Mouse (Mus musculus) heart, postnatal 25 days (tissue): Measurements from ENCODE around the gene Dnah12. TPM values are rescaled to one million over a fixed set of nuclear protein-coding genes. Genes with fewer than 3 reads are reported as not detected.
"Not testable (repeated sequence)": the region's sequence is repeated elsewhere in the genome, so short reads cannot be mapped to it uniquely, and the experiment has no call there.

ENCODE experiments used
- DNase-seq: peaks from one replicate; pipeline ENCODE4 v3.0.0; 2022; ENCODE audit warnings: low spot score
- intact Hi-C: fragments of 180-260 bp; cut with DNase I; formaldehyde crosslinking; loops from one replicate; pipeline ENCODE4 v1.15.1; 2025
- total RNA-seq, 2 experiments: library from RNA; stranded (reverse); gene quantifications; 2 replicates each; pipeline ENCODE4 v1.2.3; 2021

The Dnah12 gene
- total RNA-seq, result under 1 TPM; 0.03 to 0.06 TPM

DNA sequence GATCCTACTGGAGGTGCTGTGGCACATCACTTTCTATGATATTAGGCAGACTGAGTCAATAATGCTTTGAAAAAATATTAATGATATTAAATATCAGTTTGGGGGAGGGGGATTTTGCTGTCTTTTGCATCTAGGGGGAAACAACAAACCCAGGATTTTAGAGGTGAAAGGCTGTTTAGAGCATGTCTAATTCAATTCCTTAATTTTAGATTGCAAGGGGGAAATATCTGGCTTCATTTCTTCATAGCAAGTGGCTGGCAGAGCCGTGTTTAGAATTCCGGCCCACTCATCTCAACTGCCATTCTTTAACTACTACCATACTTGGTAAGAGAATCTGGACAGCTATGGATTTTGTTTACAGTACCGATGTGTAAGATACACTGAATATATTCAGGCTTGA lies at the start of gene Dnah12:
Gene Dnah12 (plus strand): TSS at position 301 of the 400 bp plus-strand sequence.
- no peak for DNase-seq
- intact Hi-C loops, result no loop called here

DNA sequence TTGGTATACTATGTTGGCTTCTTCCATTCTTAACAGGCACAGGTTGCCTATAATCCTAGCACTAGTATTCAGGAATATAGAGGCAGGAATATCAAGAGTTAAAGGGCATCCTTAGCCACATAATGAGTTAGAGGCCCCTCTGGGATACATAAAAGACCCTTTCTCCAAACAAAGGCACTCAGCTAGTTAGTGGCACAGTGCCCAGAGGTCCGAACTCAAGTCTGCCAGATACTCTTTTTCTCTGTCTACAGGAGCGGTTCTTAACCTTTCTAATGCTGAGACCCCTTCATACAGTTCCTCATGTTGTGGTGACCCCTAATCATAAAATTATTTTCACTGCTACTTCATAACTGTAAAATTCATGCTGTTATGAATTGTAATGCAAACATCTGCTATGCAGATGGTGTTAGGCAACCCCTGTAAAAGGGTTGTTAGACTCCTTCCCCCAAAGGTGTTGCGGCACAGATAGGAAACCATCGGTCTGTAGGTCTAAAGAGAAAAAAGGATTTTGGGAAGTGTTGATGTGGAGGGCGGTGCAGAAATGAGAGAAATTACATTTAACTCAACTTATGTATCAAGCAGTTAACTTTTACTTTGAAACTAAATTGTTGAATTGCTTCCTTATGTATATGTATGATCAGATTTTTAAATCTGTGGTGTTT lies 47.0 kb upstream of the Dnah12 start:
- no peak for DNase-seq
- intact Hi-C loops, result no loop called here

DNA sequence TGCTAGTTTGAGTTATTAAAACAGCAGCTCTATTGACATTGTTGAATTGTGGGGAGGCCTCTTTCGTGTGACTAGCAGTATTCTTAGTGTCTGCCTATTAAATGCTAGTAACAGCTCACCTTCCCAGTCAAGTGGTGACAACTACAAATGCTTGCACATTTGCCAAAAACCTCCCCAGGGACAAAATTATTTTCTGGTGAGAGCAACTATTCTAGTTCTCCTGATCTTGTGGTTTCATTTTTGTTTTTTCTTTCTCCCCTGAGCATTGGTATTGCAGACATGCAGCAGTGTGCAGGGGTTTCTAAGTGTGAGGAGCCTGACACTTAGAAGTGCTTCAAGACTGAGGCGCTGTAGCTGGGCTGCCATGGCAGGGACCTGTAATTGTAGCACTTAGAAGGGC lies 45.3 kb upstream of the Dnah12 start:
- no peak for DNase-seq
- intact Hi-C loops, result no loop called here

DNA sequence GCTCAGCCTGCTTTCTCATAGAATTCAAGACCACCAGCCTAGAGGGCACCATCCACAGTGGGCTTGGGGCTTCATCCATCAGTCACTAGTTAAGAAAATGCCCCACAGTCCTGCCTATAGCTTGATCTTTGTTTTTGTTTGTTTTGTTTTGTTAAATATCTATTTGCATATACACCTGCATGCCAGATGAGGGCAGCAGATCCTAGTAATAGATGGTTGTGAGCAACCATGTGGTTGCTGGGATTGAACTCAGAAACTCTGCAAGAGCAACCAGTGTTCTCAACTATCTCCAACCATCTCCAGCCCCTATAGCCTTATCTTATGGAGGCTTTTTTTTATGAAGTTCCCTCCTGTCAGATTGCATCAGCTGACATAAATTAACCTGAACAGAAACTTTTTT lies 41.2 kb upstream of the Dnah12 start:
- DNase-seq, result no peak
- intact Hi-C loops, result no loop called here

DNA sequence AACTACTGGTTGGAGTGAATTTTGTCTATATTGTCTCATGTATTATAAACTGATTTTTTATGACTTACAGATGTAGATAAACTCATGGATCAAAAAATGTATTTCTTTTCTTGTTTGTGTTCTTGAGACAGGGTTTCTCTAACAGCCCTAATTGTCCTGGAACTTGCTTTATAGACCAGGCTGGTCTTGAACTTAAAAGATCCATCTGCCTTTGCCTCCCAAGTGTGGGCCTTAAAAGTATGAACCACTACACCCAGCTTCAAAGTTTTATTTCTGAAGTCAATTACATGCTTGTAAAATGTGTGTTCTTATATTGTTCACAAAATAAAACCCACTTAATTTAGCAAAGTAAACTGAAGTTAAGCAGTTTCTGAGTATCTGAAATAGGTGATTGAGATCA lies 34.9 kb upstream of the Dnah12 start:
- DNase-seq, result no peak
- intact Hi-C loops, result no loop called here

DNA sequence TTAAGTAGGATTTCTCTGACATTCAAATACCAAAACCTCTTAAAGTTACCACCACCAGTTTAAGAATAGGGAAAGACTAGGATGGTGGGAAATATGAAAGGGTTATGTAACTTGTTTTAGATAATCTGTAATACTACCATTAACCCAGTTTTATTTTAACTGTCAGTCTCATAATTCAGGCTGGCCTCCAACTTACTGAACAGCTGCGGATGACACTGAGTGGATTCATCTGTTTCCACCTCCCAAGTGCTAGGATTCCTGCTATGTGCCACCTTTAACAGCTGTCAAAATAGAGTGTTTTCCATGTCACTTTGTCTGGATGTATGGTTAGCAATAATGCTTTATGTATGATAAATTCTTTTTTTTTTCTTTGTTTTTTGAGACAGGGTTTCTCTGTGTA lies 32.8 kb upstream of the Dnah12 start:
- intact Hi-C loops, result loop anchor here (10.0 kb wide), 2 partner anchors 305 to 365 kb away; no protein-coding TSS in a partner anchor
- DNase-seq, result no peak

DNA sequence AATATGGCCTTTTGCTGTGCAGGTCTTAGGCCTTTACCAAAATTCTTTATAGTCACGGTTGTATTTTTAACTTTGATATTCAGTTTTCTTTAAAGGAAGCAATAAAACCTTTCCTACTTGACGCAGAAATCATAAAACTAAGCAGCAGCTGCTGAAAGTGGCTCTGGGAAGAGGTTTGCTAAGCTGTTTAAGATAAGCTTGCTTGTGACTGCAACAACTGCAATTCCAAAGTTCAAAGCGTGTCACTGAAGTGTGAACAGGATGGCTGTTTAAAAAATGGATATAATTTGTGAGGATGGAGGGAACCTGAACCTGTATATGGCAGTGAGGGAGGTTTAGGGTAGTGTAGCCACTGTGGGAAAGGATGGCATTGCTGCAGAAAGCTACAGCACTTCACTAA lies 31.1 kb upstream of the Dnah12 start:
- no peak for DNase-seq
- intact Hi-C loops, result loop anchor here (10.0 kb wide), 2 partner anchors 303 to 363 kb away; no protein-coding TSS in a partner anchor

DNA sequence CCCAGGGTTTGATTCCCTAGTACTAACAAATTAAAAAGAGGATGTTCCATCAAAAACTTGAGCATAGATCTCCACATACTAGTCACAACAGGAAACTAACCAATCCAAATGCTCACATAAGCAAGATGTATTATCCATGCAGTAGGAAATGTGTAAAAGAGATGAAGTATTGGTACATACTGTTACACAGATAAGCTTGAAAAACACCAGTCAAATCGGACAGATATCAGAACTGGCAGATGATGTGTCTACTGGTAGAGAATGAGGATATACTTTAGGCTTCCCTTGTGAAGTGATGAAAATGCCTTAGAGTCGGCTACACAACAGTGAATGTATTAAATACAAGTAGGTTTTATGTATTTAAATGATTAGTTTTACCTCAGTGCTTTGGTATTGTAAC lies 30.6 kb upstream of the Dnah12 start:
- intact Hi-C loops, result loop anchor here (10.0 kb wide), 2 partner anchors 302 to 362 kb away; no protein-coding TSS in a partner anchor
- no peak for DNase-seq

DNA sequence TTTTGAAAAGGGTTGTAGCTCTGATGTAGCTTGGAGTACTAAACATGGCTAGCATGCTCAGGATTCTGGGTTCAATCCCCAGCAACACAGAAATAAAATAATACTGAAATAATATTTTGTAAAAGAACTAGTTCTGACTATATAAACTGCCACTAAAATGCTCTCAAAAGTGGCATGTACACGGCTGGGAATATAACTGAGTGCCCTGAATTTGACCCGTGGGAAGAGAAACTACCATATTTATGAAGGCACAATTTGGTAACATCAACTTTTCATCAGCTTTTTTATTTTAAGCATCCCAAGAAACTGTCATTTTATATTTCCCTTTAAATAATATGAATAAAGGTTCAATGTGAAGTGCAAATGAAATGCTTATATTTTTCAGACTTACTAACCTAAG lies 29.2 kb upstream of the Dnah12 start:
- intact Hi-C loops, result loop anchor here (10.0 kb wide), 2 partner anchors 301 to 361 kb away; no protein-coding TSS in a partner anchor

DNA sequence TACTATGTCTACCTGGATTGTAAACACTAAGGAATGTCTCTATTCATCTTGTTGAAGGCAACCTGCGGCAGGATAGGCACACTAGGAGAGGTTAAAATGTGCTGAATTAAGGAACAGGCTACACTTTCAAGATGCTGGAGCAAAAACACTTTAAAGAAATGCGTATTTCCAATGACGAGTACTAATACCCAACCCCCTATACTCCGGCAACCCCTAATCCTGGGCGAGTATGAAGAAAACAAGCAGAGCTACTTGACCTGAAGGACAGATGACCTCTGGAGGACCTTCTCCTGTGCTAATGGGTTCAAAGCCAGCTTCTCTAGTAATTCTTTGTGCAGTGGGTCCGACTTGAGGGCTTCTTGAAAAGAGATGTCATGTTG lies 25.1 kb upstream of the Dnah12 start:
- intact Hi-C loops, result loop anchor here (10.0 kb wide), 2 partner anchors 297 to 357 kb away; no protein-coding TSS in a partner anchor
- no peak for DNase-seq

More for the DNA sequence above, 29.2 kb upstream of the Dnah12 start:
- no peak for DNase-seq

DNA sequence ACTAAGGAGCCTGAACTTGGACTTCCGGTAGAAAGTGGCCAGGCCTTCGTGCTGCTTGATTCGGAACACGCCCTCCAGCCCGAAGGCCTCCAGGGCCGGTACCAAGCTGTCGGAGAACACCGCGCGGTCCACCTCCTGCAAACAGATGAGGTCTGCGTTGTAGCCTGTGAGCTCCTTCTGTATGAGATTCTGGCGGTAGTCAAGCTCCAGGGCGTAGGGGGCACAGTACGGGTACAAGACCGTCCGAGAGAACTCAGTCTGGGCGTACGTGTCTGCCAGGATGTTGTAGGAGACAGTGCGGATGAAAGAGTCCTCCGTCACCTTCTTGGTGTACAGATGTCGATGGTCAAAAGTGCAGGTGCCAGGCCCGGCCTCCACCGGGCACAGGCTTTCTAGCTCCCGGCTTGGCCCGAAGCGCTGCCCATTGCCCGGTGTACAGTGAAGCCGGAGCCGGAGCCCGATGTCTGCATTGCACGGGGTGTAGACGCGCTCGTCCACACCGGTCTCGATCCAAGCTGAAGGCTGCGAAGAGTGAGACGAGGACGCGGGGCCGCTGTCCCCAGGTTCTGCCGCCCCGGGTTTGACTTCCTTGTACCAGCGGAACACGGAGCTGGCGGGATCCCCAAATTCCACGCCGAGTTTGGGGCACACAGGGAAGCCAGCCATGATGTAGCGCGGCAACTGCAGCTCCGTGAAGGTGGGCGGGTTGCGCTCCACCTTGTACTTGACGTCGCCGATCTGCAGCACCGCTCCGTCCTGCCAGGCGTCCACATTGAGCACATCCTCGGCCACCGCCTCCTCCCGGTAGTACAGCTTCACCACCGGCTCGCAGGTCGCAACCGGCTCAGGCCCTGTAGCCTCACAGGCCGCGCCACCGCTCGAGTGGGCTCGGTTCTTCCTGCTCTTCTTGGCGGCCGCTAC lies 24.4 kb upstream of the Dnah12 start:
- no peak for DNase-seq
- intact Hi-C loops, result loop anchor here (10.0 kb wide), 2 partner anchors 296 to 356 kb away; no protein-coding TSS in a partner anchor

DNA sequence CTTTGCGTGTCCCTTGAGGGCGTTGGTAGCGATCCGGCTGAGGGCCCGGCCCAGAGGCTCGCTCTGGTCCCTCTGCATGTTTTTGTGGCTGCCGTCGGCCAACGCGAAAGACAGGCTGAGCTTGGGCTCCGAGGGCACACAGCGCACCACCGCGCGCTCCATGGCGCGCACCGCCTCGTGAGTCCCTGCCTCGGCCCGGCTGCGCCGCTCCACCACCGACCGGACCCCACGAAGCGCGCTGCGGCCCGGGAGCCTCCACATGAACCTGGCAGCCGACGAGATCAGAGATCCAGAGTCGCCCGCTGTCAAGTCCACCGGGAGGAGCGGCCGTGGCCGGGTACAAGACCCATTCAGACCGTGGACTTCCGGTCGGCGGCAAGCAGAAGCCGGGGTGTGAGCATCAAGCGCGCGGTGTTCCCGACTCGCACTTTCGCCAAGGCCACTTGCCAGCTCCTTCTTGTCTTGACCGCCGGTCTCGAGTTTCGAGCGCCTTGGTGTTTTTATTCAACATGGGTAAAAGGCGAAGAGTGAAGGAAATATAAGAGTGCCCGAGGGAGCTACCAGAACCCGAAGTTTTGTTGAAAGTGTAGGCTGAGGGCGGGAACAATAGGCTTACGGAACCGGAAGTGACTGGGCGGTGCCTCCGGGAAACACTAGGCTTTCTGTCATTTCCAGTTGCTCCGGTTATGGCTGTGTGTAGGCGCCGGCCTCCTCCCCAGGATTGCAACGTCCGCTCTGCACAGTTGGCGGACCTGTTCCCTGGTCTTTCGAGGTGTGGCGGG lies 23.6 kb upstream of the Dnah12 start, which contains the start of gene Pde12:
Gene Pde12 (minus strand): TSS at position 592 of the 782 bp plus-strand sequence.
- intact Hi-C loops, result loop anchor here (10.0 kb wide), 2 partner anchors 295 to 355 kb away; no protein-coding TSS in a partner anchor
- peak; percentile 79 for DNase-seq

DNA sequence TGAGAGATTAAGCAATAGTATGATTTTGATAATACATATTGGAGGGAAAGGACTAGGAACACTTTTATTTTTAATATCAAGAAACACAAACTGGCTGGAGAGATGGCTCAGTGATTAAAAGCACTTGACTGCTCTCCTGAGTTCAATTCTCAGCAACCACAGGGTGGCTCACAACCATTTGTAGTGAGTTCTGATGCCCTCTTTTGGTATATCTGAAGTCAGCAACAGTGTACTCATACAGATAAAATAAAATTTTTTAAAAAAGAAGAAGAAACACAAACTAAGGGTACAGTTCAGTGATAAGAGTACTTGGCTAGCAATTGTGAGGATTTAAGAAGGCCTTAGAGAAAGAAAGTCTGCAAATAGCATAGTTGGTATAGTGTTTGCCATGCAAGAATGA lies 22.1 kb upstream of the Dnah12 start:
- no peak for DNase-seq
- intact Hi-C loops, result no loop called here

DNA sequence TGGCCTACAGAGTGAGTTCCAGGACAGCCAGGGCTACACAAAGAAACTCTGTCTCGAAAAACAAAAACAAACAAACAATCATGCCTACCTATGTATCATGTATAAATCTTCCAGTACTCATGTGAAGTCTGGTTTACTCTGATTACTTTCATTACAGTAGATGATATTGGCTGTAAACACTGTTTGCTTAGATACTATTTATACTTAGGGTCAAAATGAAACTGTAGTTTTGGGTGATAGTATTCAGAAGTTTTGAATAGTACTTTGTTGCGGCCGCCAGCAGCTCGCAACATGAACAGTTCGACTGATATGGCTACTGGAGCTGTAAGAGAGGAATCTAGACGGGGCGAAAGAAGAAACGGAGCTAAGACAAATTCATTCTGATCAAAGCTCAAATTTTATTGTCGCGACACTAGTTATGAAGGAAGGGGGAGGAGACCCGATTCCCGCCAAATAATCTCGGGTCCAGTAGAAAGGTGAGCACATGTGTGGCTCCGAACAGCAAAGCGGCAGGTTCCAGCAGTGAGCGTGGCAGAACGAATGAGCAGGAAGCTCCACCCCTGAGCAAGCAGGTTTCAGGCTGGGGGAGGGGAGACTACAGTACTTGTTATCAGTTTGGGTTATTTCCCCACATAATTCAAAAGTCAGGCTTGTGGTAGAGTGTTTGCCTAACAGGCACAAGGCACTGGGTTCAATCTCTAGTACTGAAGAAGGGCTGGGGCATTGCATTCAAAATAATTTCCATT lies 21.0 kb upstream of the Dnah12 start:
- DNase-seq, intact Hi-C loops: not testable (repeated sequence)

DNA sequence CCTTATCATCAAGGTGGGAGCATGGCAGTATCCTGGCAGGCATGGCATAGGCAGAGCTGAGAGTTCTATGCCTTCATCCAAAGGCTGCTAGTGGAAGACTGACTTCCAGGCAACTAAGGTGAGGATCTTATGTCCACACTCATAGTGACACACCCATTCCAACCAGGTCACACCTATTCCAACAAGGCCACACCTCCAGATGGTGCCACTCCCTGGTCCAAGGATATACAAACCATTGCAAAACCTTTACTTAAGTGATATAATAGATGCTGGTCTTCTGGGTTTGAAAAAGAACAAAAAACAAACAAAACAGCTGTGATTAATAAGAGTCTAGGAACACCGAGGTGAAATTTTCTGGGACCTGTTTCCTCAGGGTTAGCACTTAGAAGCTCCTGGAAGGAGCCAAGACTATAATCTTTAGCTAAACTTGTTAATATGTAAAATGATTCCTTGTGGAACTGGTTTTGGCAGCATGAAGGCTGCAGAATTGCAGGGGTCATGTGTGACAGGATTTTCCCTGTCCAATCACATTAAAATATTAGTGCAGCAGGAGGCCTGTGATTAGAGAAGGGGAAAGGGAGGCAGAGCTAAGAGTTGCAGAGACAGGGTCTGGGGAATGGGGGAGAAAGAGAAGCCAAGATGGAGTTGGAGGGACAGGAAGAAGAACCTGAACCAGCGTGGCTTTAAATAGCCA lies 18.5 kb upstream of the Dnah12 start:
- DNase-seq, result not testable (repeated sequence)

DNA sequence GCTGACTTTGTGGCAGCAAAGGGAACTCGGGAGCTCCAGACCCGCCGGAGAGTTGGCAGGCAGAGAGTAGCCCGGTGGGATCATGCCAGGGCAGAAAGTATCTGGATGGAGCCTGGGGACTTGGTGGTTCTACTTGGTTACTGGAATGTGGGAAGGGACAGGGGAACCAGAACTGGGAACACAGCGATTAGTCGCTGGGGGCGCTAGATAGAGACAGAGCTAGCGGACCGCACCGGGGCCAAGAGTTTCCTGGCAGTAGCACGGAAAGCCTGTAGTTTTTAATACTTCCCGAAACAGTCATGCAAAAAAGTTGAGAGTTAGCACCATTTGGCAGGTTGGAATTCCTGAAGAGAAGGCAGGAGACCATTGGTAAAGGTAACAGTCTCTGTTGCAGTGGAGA lies 17.7 kb upstream of the Dnah12 start:
- no peak for DNase-seq
- intact Hi-C loops, result no loop called here

More for the DNA sequence above, 18.5 kb upstream of the Dnah12 start:
- intact Hi-C loops, result not testable (repeated sequence)

DNA sequence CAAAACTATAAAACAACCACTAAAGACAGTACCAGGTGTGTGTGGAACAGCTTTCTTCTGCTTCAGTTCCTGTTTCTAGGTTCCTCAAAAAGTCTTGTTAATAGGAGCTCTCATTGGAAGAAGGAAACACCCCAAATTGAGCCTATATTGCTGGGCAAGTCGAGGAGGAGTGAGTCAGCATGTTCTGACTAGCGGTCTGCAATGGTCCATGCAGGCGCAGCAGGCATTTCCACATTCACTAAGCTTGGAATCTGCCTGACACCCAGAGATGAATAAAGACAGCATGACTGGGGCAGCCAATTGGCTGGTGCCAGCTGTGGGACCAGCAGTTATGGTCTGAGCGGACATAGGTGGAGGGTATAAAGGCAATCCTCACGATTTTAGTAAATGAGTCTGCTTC lies 17.3 kb upstream of the Dnah12 start:
- DNase-seq, result no peak
- intact Hi-C loops, result no loop called here

DNA sequence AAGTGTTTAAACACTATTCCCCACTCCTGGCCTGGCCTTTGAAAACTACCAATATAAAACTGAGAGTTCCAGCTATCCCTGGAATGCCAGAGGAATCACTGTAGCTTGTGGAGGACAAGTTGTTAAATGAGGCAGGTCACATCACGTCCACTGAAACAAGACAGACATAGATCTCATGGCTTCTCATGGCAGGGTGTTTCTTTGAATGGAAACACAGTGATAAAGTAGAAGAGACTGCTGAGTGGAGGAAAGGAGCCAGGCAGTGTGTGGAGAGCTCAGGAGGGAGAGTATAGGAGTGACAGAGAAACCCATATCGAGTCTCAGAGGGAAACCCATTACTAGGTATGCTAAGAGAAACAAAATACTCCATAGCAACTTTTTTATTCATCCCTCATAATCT lies 2.3 kb upstream of the Dnah12 start:
- DNase-seq, result no peak

DNA sequence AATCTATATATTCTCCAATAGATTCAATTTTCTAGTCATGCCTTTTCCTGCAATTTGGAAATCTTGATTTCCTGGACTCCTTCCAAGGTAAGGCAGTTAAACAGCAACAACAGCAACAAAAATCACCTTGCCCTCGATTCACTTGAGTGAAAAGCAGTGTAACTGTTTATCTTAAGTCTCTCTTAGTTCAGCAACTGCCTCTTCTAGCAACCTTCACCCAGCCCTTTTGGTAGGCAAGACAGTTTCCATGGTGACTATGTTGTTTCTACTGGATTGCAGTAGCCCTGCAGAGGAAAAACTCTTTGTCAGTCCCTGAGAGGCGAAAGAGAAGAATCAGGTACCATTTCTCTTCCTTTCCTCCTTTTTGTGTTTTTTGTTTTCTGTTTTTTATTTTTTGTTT lies 1.7 kb upstream of the Dnah12 start:
- intact Hi-C loops, result no loop called here

More for the DNA sequence above, 2.3 kb upstream of the Dnah12 start:
- intact Hi-C loops, result no loop called here

More for the DNA sequence above, 1.7 kb upstream of the Dnah12 start:
- no peak for DNase-seq
